Mouse (Mus musculus) liver, adult 2 months (tissue): ENCODE measurements around the gene Edf1.

Source experiments
- CTCF ChIP-seq: fragments of 200-500 bp; IDR thresholded peaks from 2 replicates; pipeline ENCODE4 v1.5.1; 2011; ENCODE audit warnings: low read depth, low read length, control low read depth
- POLR2A ChIP-seq: fragments of 200-500 bp; IDR thresholded peaks from 2 replicates; pipeline ENCODE4 v1.6.1; 2011; ENCODE audit warnings: low read length, control low read depth; ENCODE audit not compliant: insufficient read depth; ENCODE audit errors: extremely low read depth

GRCm38 (mm10) chr2:25565741-25566140 lies 8.1 kb downstream of the Edf1 start:
- TF ChIP-seq CTCF (no peak), POLR2A (no peak)
